Mouse (Mus musculus): ENCODE measurements around the gene Asap2. TPM values are rescaled to one million over a fixed set of nuclear protein-coding genes. Genes with fewer than 3 reads are reported as not detected.

Asap2 gene
- total RNA-seq, 2 experiments from 2014 or later = 10.1 to 12.3 TPM

DNA sequence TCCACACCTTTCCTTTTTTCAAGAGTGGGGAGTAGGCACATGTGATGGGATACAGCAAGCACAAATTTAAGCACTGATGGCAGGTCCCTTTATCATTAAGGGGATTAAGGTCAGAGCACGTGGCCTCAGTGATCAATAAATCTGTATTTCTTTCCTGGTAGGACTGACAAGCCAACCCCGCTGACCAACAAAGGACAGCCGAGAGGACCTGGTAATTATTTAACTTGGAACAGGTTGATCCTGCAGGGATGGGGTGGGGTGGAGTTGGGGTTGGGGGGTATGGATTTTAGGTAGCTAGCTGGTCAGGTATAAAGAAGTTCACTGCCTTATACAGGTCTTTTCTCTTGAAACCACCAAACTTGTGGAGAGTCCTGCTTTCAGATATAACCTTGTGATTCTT is 274.7 kb downstream of the Asap2 start:
- no peak for DNase-seq

DNA sequence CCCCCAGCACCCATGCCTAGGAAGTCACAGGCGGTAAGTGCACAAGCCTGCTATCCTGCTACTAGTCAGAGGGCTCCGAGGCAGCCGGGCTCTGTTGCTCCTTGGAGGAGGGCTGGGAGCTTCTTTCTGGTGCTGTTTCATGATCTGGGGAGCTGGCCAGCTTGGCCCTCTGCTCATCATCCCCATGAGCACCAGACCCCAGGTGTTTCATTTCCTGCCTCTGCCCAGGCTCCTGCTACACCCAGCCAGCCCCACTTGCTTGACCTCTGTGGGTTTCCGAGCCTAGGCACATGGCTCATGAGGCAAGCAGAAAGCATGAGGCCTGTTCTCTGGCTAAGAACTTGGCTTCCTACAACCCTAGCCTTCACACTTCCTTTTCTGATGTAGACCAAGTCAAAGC is 275.2 kb downstream of the Asap2 start:
- DNase-seq = no peak

DNA sequence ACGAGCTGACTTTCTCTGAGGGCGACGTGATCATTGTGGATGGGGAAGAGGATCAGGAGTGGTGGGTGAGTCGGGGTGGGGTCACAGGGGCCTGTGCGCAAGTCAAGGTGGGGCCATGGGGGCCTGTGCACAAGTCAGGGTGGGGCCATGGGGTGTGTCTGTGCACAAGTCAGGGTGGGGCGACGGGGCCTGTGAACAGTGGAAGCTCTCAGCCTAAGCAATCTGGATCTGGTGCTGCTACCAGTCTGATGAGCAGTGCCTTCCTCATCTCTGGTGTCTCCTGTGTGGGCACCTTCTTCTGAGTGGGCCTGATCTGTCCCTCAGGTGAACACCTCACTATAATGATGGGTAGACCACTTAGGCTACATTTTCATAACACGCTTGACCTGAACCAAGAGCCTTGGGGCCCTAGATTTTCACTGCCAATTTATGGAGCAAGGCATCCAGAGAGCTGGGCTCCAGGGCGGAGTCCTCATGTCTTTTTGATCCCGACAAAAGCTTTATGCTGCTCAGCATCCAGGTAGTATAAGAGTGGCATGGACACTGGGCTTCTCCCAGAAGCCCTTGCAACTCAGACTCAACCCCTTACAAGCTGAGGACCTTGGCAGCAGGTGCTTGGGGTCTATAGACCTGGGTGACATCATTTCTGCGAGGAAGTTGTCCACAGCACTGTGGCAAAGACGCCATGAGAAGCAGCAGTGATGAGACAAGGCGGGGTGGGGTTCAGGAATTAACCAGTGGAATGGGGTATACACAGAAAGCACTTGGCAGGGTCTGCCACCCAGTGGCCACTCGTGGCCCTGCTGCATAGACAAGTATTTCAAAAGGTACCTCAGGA is 275.9 kb downstream of the Asap2 start:
- peak; percentile 49 for DNase-seq

DNA sequence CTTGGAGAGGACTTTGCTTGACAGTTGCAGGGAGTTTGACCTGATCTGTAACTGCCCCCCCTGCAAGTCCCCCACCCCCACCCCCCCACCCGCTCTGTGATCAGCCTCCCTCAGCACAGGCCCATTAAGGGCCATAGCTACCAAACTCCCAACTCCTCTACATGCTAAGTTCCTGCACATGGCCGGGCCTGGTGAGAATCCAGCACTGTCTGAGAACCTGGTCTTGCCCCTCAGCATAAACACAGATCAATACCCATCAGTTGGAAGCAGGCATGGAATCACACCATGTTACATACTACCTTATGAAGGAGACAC is 276.5 kb downstream of the Asap2 start:
- no peak for DNase-seq

DNA sequence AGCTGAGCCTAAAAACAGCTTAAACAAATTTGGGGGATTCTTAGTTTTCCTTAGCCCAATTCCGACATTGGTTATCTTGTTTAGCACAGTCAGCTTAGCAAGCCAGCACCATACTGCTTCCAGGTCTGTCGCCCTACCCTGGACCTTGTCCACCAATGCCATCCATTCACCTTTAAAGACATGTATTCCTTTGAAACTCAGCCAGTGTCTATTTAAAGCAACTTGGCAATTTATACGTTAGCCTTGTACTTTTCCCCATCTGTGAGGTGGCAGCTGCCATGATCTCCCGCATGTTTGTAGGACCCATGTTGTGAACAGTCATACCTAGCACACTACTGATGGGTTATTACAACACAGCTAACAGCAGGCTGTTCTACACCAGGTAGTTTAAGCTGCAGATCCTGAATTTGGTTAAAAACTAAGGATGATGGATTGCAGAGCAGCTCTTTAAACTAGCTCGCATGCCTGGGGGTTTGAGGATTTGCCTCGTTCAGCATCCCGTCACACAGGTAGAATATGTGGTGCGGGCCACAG is 277.9 kb downstream of the Asap2 start:
- DNase-seq = no peak

DNA sequence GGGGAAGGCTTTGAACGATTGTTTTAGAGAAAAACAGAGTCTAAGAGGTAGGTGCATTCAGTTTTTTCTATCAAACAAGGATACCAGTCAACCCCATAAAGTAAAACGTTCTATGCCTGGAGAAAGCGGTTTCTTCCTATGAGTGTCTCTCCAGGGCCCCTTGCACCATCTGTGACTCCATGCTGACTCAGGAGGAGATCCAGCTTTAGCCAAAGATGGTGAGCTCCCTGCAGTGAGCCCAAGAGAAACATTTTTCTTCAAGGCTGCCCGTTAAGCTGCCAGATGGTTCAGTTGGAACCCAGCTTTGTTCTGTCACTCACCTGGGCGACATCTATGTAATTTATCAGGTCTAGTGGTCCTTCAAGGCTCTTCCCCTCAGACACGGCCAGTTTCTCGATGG is 284.2 kb downstream of the Asap2 start:
- DNase-seq = no peak

DNA sequence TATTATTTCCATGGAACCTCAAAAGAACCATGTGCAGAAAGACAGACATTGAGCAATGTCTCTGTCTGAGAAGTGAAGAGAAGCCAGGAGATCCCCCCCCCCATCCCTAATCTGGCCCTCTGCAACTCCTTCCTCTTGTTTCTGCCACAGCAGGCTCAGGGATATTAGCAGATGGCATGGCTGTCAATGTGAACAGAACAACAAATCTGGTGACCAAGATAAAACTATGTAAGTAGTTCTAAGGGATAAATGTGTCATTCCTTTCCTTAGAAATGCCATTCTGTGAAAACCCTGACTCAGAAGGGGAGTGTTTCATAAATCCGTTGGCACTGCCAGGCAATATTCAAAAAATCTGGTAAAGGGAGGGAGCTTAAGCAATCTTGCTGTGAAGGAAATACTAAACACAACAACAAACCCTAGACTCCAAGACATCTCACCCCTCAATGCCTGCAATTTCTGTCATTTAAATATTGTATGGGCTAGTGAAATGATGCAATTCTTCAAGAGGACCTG is 287.1 kb downstream of the Asap2 start:
- no peak for DNase-seq

DNA sequence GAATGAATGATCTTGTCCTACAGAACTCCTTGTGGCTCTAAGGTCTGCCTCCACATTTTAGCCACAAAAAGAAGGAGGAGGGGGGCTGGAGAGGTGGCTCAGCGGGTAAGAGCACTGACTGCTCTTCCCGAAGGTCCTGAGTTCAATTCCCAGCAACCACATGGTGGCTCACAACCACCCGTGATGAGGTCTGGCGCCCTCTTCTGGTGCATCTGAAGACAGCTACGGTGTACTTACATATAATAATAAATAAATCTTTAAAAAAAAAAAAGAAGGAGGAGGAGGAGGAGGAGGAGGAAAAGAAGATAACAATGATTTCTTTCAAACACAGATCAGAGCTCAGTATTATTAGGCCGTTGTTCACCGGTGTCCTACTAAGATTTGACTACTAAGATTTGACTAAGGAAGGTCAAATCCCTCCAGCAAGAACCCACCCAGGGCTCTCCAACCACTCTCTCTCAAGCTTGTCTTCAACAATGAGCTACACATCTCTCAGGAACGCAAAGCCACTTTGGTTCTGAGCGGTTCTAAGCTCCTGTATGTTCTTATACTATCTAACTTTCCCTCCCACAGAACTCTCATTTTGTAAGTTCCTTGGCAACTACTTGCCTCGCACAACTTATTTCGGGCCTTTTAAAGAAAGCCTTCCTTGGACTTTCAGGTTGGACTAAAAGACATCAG is 294.6 kb downstream of the Asap2 start, which contains the start of gene Cpsf3:
Gene Cpsf3, plus strand, starts transcription at position 631 of the 681 bp plus-strand sequence.
- DNase-seq = no peak

DNA sequence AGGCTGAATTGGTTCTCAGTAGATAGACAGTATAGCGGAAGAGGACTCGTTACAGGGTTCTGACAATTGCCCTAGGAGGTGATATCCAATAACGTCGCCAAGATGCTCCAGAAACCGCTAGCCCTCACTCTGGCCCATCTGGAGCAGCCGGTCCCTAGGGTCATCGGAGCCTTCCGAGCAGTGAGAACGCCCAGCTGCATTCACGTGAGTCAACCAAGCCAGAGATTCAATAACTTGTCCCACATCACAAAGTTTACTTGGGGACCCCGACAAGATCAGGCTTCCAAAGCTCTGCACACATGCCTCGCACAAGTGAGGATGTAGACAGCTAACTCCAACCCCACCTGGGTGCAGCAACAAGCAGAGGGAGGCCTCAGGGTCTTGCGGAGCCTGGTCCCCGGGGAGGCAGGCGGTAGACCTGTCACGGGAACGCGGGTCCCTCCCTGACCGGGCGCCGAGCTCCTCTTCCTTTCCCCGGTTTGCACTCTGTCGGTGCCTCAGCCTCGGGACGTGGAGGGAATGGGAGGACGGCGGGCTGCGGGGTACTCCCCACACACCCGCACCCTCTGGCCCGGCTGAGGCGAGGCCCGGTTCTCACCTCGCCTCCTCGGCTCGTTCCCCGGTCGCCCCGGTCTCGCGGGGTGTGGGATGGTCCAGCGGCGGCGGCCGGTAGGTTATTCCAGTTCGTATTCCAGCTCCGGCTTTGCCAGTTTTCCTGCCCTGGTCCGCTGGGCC is 295.4 kb downstream of the Asap2 start:
- DNase-seq = no peak

DNA sequence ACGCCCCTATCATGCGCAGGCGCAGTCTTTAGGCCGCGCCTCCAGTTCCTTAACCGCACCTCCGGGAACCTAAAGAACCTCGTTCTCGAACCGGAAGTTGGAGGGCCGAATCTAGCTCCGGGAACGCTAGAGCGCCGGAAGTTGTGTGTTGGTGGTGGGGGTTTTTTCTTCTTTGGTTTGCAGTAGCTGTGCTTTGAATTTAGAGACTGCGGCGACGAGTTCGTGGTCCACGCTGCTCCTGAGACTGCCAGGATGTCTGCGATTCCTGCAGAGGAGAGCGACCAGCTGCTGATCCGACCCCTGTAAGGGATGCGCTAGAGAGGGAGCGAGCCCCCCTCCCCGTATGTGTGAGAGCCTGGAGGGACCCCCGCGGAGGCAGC is 296.0 kb downstream of the Asap2 start, which contains the start of gene Itgb1bp1:
Gene Itgb1bp1, minus strand, starts transcription at position 42 of the 380 bp plus-strand sequence.
- DNase-seq = peak; percentile 99

DNA sequence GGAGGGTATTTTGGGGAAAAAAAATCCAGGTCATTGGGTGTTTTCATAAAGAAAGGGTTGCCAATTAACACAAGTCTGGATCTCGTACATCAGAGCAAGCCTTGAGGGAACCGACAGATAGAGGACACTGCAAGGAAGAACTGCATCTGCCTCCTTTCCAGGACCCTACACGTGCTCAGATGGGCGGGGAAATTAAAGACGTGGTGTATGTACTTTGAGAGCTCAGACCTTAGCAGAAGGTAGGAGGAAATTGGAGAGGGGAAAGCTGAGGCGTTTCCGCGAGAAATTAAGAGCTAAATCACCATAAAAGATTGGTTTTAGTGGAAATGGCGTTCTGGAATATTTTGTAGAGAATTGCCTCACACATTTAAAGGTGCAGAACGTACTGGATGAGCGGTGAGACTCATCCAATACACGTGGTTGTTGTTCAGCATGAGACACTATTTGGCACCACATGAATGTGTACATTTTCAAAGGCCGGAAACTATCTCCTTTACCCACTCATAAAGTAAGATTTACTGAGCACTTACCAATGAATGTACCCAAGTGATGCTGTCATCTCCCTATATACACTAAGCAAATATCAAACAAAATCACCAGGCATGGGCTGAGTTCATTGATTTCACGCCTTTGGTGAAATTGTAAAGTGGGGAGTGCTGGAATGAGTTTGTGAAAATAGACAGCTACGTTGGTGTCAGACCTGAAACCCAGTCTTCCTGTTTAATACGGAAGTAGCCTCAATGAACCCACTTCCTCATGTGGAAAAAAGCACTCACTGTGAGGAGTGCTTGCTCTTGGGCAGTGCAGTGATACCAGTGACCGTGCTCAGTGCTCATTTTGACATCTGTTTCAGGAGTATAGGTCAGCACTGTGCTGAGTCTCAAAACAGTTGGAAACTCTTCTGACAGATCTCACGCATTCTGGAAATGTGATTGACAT is 296.7 kb downstream of the Asap2 start:
- DNase-seq = no peak

DNA sequence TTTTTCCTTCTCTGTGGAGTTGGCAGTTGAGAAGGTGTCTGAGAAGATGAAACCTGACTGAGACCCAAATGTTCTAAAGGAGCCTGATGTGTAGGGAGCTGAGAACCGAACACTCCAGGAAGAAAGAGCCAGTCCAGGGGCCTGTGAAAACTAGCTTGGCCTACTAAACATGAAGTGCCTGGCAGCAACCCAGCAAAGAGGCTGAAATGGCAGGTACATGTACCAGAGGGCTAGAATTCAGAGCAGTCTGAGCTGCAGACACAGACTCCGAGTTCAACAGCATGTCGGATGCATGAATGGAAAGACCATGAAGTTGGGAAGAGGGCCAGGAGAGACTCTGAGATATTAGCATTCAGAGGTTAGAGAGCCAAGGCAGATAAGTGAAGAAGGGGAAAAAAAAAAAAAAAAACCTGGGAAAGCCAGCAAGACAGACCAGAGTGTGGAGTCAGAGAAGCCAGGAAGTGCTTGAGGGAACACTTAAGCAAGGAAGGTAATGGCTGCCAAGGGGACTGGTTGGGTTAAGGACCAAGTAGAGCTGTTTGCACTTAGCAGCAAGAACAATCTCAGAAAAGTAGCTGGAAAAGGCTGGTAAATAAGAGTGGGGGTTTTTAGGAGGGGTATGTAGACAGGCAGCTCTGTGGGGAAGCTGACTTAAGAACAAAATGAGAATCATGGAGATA is 298.6 kb downstream of the Asap2 start:
- no peak for DNase-seq

DNA sequence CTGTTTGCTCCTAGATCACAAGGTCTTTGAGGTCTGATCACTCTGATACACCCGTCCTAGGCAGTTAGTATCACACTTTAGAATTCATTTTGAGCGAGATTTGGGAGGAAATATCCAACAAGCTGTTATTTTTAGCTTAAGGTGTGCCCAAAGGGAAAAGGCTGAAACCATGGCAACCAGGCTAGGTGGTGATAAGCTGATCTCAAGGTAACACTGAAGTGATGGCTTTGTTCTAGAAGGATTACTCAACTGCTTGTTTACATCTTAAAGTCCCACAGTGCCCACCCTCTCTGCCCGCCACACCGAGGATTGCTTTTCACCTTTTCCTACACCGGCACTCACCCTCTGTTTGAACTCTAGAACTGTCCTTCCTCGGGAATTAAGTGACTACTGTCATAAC is 299.4 kb downstream of the Asap2 start:
- no peak for DNase-seq

DNA sequence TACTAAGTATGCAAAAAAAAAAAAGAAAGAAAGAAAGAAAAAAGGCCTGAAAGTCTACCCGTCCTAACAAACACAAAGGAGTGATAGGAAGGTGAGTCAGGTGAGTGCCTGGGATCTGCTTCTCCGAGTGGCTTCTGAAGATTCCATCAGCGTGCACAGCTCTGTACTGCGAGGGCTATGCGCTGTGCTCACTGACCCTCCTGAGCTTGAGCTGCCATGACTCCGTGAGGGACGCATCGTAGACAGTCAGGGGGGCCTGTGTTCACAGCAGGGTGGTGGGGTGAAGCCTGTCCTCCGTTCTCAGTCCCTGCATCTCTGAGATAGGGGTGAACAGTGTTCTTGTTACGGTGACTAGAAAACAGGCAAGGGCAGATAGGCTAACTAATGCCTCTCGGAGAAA is 308.6 kb downstream of the Asap2 start:
- DNase-seq = no peak

DNA sequence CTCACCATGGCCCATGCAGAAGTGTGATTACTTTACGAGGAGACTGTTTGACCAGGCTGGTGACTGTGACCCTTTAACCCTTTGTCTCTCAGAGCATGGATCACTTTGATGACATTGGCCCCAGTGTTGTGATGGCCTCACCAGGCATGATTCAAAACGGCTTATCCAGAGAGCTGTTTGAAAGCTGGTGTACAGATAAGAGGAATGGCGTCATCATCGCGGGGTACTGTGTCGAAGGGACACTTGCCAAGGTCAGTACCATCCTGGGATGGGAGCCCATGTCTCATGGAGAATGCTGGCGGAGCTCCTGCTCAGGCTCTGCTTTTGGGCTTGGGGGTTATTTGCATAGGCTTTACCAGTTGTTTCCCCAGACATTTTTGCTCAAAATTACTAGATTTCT is 311.1 kb downstream of the Asap2 start:
- no peak for DNase-seq

DNA sequence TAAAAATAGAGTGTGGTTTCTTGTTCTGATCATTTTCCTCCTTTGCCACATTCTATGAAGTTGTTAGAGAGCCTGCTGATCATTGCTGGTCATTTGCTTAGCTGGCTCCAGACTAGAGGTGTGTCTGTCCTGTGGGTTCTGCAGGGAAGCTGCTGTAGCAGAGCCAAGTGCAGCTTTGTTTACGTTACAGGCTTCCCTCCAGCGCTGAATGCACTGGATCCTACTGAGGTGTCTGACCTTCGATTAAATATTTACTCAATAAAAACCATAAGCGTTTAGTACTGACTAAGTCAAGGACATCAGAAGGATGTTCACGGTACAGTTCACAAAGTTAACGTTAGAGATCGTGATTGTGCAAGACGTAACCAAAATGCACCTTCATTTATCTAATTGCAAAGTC is 311.7 kb downstream of the Asap2 start:
- no peak for DNase-seq

DNA sequence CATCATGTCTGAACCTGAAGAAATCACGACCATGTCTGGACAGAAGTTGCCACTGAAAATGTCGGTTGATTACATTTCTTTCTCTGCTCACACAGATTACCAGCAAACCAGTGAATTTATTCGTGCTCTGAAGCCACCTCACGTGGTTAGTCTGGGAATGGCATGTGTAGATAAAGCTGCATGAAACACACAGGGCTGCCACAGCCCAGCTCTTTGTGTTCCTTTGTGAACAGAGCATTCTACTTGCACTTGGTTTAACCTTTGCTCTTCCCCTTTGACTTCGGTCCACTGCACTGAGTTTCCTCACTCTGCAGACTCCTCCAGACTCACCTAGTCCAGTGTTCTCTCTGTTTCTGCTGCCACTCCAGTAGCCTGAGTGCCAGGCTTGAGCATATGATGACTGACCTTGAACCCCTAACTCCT is 312.1 kb downstream of the Asap2 start:
- no peak for DNase-seq

DNA sequence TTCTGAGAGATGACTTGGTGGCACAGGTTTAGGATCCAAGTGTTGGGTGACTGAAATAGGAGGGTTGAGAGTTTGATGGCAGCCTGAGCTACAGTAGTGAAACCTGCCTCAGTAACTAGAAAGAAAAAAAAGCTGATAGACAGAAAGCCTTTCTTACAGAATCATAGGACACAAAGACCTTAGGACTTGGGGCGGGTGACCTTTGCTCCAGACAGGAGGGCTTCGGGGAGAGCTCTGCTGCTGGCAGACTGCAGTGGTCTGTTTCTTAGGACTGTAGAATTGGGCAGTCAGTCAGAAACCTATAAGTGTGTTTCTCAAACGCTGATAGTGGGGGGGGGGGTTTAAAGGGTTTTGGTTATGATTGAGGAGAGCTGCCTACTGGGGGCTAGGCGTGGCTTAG is 315.5 kb downstream of the Asap2 start:
- DNase-seq = no peak

DNA sequence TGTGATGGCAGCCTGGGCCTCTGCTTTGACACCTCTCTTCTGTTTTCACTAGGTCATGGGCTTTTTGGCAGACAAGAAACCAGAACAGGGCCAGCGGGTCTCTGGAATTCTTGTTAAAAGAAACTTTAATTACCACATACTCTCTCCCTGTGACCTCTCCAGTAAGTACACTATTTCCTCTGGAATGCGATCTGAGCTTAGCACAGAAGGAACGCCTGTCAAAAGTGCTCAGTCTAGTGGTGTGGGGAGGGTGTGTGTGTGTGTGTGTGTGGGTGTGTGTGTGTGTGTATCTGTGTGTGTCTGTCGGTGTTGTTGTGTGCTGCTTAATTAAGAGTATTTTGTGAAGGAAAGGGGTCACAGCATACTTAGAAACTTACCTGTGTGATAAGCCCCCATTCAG is 316.5 kb downstream of the Asap2 start:
- no peak for DNase-seq

DNA sequence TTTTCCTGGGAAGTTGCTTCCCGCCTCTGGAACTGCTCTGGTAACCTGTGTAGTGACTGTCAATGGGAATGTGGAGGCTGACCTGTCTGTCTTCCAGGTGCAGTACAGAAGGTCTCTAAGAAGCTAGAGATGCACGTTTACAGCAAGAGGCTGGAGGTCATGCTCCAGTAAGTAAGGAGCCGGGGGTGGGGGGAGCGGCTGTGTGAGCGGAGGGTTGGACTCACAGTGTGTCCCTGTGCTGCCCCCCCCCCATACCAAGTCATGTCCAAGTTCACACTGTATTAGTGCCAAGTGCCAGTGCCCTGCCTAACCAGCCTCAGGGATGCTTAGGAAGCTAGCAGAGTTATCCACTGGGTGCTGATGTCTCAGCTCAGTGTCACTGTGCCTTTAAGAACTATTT is 321.9 kb downstream of the Asap2 start:
- DNase-seq = no peak

Data from gastrocnemius, postnatal 10 days (tissue).